Mouse (Mus musculus): ENCODE results near the gene Gm17409.

Gene Gm17409

GRCm38 (mm10) chr2:58484284-58484965 is 14.5 kb downstream of the Gm17409 start:
- no peak for DNase-seq (ENCODE audit: low spot score in 2 of 2)

GRCm38 (mm10) chr2:58485152-58485551 is 15.2 kb downstream of the Gm17409 start:
- no peak for DNase-seq (ENCODE audit: low spot score in 2 of 2)

- DNase-seq (ENCODE audit: low spot score in 2 of 2): no peak
These were observed 15.8 kb downstream of the Gm17409 start for GRCm38 (mm10) chr2:58485683-58486082.

- no peak for DNase-seq (ENCODE audit: low spot score in 2 of 2)
These were observed 16.7 kb downstream of the Gm17409 start for GRCm38 (mm10) chr2:58486441-58487278.

GRCm38 (mm10) chr2:58487279-58487560 is 17.3 kb downstream of the Gm17409 start:
- DNase-seq (ENCODE audit: low spot score in 2 of 2): no peak

- DNase-seq (ENCODE audit: low spot score in 2 of 2): no peak
These were observed 18.5 kb downstream of the Gm17409 start for GRCm38 (mm10) chr2:58488404-58488803.

- no peak for DNase-seq (ENCODE audit: low spot score in 2 of 2)
These were observed 19.4 kb downstream of the Gm17409 start for GRCm38 (mm10) chr2:58489275-58489674.

GRCm38 (mm10) chr2:58493685-58494635 is 24.0 kb downstream of the Gm17409 start:
- no peak for DNase-seq (ENCODE audit: low spot score in 2 of 2)

GRCm38 (mm10) chr2:58495271-58495670 is 25.4 kb downstream of the Gm17409 start:
- DNase-seq (ENCODE audit: low spot score in 2 of 2): no peak

GRCm38 (mm10) chr2:58496647-58497410 is 26.9 kb downstream of the Gm17409 start:
- DNase-seq (ENCODE audit: low spot score in 2 of 2): no peak

- no peak for DNase-seq (ENCODE audit: low spot score in 2 of 2)
These were observed 35.6 kb downstream of the Gm17409 start for GRCm38 (mm10) chr2:58505306-58506090.

GRCm38 (mm10) chr2:58510192-58510591 is 40.3 kb downstream of the Gm17409 start:
- DNase-seq (ENCODE audit: low spot score in 2 of 2): no peak

- DNase-seq (ENCODE audit: low spot score in 2 of 2): no peak
These were observed 43.3 kb downstream of the Gm17409 start for GRCm38 (mm10) chr2:58513212-58513611.

GRCm38 (mm10) chr2:58514489-58514888 is 44.6 kb downstream of the Gm17409 start:
- DNase-seq (ENCODE audit: low spot score in 2 of 2): no peak

- DNase-seq (ENCODE audit: low spot score in 2 of 2): no peak
These were observed 46.1 kb downstream of the Gm17409 start for GRCm38 (mm10) chr2:58516000-58516399.

GRCm38 (mm10) chr2:58516920-58517319 is 47.0 kb downstream of the Gm17409 start:
- no peak for DNase-seq (ENCODE audit: low spot score in 2 of 2)

GRCm38 (mm10) chr2:58518517-58518916 is 48.6 kb downstream of the Gm17409 start:
- DNase-seq (ENCODE audit: low spot score in 2 of 2): no peak

Measured in spleen, postnatal 14 days (tissue).